Mouse (Mus musculus) lung, embryonic 14.5 days (tissue): ENCODE results near the gene Rnf224. TPM values are rescaled to one million over a fixed set of nuclear protein-coding genes. Genes with fewer than 3 reads are reported as not detected.

Experiments used
- ATAC-seq: fragments of 200-750 bp; cut with Nextera tagmentation; 2 replicates; pipeline ENCODE4 v1.8.0; 2017; ENCODE audit warnings: mild to moderate bottlenecking, moderate TSS enrichment, moderate library complexity; ENCODE audit not compliant: insufficient read depth
- DNase-seq: peaks from one replicate; pipeline ENCODE4 v3.0.0-alpha.2; 2015
- H3K27ac ChIP-seq: fragments of 300-500 bp; sonication (generic); 2 replicates; pipeline ENCODE4 v1.5.1; 2014; ENCODE audit warnings: low read depth, mild to moderate bottlenecking, moderate library complexity
- H3K27me3 ChIP-seq: fragments of 300-500 bp; sonication (generic); 2 replicates; pipeline ENCODE4 v1.6.1; 2014; ENCODE audit warnings: low read length, control low read depth; ENCODE audit not compliant: insufficient read depth
- H3K36me3 ChIP-seq: fragments of 300-500 bp; sonication (generic); 2 replicates; pipeline ENCODE4 v1.6.1; 2014; ENCODE audit warnings: control low read depth; ENCODE audit not compliant: insufficient read depth
- H3K4me1 ChIP-seq: fragments of 300-500 bp; sonication (generic); 2 replicates; pipeline ENCODE4 v1.6.1; 2014; ENCODE audit warnings: antibody characterized with exemption, control low read depth; ENCODE audit not compliant: insufficient read depth
- H3K4me2 ChIP-seq: fragments of 300-500 bp; sonication (generic); 2 replicates; pipeline ENCODE4 v1.6.1; 2014; ENCODE audit warnings: mild to moderate bottlenecking
- H3K4me3 ChIP-seq: fragments of 300-500 bp; sonication (generic); 2 replicates; pipeline ENCODE4 v1.5.1; 2014; ENCODE audit warnings: low read depth, low read length
- H3K9ac ChIP-seq: fragments of 300-500 bp; sonication (generic); 2 replicates; pipeline ENCODE4 v1.6.1; 2014
- H3K9me3 ChIP-seq: fragments of 300-500 bp; sonication (generic); 2 replicates; pipeline ENCODE4 v1.6.1; 2016; ENCODE audit warnings: low read depth, low read length, control low read depth
- CTCF ChIP-seq: IDR thresholded peaks from 2 replicates; pipeline ENCODE4 v1.5.1; 2016; ENCODE audit warnings: antibody characterized with exemption, low read depth
- WGBS: fragments of 180-500 bp; shearing (Covaris S2); extraction: QIAGEN DNeasy Blood & Tissue Kit; methylation state at CpG from one replicate; pipeline ENCODE4 v1.1.7; 2014; 5-methylcytosine and 5-hydroxymethylcytosine counted together
- polyA plus RNA-seq: library from polyadenylated mRNA; unstranded; fragments of >200 nt; fragmentation: Nextera tagmentation; extraction: Ambion mirVana; gene quantifications from 2 replicates; pipeline ENCODE4 v1.2.1, GENCODE M21; 2014

Gene Rnf224
- polyA plus RNA-seq, 1 experiment from 2014 or later = not detected

DNA sequence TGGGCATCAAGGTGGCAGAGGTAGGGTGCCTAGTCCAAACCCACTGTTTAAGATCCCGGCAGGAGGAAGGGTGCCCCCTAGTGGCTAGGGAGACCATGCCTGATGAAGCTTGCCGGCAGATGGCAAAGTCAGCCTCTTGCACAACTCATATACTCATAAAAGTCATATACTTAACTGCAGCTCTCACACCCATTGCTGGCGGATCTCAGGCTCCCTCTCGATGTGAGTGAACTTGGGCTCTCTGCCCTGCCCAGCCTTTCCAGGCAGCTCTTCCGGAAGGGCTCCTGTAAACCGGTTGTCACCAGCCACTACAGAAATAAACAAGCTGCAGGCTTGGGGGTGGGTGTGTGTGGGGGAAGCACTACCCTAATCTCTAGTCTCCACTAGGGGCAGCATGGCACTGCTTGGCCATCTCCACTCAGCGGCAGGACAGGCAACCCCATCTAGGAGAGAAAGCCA is 8.1 kb downstream of the Rnf224 start:
- H3K4me2 ChIP-seq = peak overlapping the region; percentile 33
- 0 out of 2 replicates have a peak, but pooled peaks cover 2% of the 10 kb centered on the region for H3K36me3 ChIP-seq
- H3K27ac ChIP-seq = peak overlapping the region; percentile 58; the same call in 1 of the 2 replicates
- ATAC-seq (peak; percentile 35), DNase-seq (peak; percentile 93)
- peak; percentile 74 for TF ChIP-seq CTCF
- no peaks in the 10 kb centered on the region for H3K27me3 ChIP-seq
- H3K9me3 ChIP-seq = no peaks in the 10 kb centered on the region
- H3K4me3 ChIP-seq = 0 out of 2 replicates have a peak overlapping the region, but pooled peaks have one; percentile 7
- no peak overlapping the region for H3K9ac ChIP-seq
- 0 out of 2 replicates have a peak, but pooled peaks cover 5% of the 10 kb centered on the region for H3K4me1 ChIP-seq
- under 1% methylated on average over 7 of the region's 7 CpGs for WGBS

DNA sequence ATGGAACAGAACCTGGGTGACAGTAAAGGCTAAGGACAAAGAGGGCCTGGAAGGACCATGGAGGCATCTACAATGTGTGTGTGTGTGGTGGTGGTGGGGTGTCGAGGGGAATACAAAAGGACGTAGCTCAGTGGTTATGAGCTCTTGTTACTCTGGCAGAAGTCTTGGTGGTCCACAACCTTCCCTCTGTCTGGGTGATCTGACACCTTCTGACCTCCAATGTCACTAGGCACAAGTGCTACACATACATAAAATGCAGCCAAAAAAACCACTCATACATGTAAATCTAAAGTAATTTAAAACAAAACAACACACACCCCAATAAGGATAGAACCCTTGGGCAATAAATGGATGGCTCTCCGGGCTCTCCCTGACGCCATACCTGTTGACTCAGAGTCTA is 9.2 kb downstream of the Rnf224 start:
- no peak for ATAC-seq
- Histone ChIP-seq H3K36me3 (0 out of 2 replicates have a peak, but pooled peaks cover 4% of the 10 kb centered on the region), H3K4me2 (no peak overlapping the region), H3K9ac (no peak overlapping the region), H3K4me1 (0 out of 2 replicates have a peak, but pooled peaks cover 5% of the 10 kb centered on the region), H3K27me3 (no peaks in the 10 kb centered on the region), H3K27ac (no peak overlapping the region), H3K9me3 (no peaks in the 10 kb centered on the region), H3K4me3 (no peak overlapping the region)
- no peak for TF ChIP-seq CTCF
- WGBS = 90% methylated on average over 4 of the region's 4 CpGs
- DNase-seq = no peak

DNA sequence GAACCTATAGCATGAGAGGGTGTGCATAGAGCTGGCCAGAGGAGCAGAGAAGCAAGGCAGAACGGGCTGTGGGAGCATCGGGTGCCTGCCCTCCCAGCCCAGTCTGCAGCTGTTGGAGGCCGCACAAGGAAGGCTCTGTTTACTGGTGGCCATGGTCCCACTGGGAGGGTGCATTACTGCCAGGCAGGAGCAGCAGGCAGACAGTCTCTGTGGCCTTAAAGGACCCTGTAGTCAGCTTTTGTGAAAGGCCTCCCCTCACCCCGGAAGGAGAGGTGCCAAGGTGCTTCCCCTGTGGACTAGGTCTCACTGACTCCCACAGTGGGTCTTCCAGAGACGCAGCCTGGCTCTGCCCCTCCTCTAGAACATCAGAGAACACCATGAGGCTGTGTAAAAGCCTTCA is 9.7 kb downstream of the Rnf224 start:
- Histone ChIP-seq H3K4me1 (0 out of 2 replicates have a peak, but pooled peaks cover 5% of the 10 kb centered on the region), H3K27me3 (no peaks in the 10 kb centered on the region), H3K4me3 (no peak overlapping the region), H3K27ac (no peak overlapping the region), H3K9me3 (no peaks in the 10 kb centered on the region), H3K36me3 (peaks cover 10% of the 10 kb centered on the region), H3K9ac (no peak overlapping the region), H3K4me2 (no peak overlapping the region)
- WGBS = 75% methylated on average over 5 of the region's 5 CpGs
- no peak for TF ChIP-seq CTCF
- ATAC-seq (no peak), DNase-seq (no peak)

DNA sequence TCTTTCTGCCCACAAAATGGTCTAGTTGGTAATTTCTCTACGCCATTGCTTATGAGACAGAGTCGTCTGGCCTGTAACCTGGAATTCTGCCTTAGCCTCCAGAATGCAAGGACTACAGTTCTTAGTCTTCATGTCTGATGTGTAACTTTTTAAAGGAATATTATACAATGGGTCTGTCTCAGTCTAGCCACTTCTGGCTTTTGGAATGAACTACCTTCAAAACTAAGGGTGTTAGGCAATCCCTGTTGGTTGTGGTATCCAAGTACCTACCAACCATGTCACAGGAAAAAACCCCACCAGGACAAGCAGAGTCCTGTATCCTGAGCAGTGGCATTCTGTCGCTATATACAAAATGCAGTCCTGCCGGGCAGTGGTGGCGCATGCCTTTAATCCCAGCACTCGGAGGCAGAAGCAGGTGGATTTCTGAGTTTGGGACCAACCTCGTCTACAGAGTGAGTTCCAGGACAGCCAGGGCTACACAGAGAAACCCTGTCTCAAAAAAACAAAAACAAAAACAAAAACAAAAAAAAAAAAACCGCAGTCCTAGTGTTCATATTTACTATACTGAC is 10.7 kb downstream of the Rnf224 start:
- DNase-seq (no peak), ATAC-seq (no peak)
- Histone ChIP-seq H3K27ac (peak overlapping the region; percentile 98), H3K9ac (peak overlapping the region; percentile 62; the same call in 1 of the 2 replicates), H3K4me1 (0 out of 2 replicates have a peak, but pooled peaks cover 5% of the 10 kb centered on the region), H3K4me3 (peak overlapping the region; percentile 51; the same call in 1 of the 2 replicates), H3K4me2 (peak overlapping the region; percentile 66), H3K36me3 (peaks cover 17% of the 10 kb centered on the region), H3K27me3 (no peaks in the 10 kb centered on the region), H3K9me3 (no peaks in the 10 kb centered on the region)
- no peak for TF ChIP-seq CTCF
- 69% methylated on average over 8 of the region's 8 CpGs for WGBS

DNA sequence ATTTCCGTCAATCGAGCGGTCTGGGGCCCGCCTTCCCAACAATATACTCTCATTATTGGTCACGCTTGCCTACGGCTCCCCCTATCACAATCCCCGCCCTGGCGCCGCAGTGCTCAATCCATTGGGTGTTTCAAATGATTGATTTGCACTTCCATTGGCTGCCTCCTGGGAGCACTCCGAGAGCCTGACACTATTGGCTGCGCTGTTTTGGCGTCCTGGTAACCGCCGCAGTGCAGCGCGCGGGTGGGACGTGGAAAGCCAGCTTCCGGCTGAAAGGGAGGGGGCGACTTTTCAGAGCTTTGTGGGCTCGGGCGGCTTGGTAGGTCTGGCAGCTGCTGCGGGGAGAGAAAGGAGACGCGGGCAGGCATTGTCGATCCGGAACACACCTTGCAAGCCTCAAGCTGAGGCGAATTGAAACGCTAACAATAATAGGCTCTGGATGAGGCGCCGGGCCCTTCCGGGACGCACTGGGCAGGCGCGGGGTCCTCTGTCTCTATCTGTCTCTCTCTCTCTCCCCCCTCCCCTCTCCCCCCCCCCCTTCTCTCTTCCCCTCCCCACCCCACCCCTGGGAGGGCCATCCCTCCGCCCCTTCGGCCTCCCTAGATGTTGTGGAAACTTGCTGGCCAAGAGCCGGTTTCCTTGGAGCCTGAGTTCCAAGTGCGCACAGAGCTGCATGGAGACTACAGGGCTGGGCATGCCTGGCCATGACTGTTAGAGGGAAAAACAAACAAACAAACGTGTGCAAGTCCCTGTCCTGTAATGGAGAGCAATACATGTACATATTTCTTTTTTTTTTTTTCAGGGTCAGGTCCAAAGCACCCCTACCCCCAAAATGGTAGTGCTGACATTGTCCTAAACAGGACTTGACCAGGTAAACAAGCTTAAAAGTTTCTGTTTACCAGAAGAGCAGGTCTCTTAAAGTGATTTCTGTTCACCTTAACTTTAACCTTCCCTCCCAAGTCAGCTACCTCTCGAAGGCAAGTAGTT is 11.5 kb downstream of the Rnf224 start:
- ATAC-seq = peak; percentile 96
- DNase-seq = peak; percentile 99
- H3K9me3 ChIP-seq = no peaks in the 10 kb centered on the region
- TF ChIP-seq CTCF = no peak
- H3K27ac ChIP-seq = peak overlapping the region; percentile 98
- H3K9ac ChIP-seq = peak overlapping the region; percentile 62
- peaks cover 17% of the 10 kb centered on the region for H3K36me3 ChIP-seq
- 2% methylated on average over 41 of the region's 41 CpGs for WGBS
- H3K4me2 ChIP-seq = peak overlapping the region; percentile 66
- H3K27me3 ChIP-seq = no peaks in the 10 kb centered on the region
- H3K4me1 ChIP-seq = 0 out of 2 replicates have a peak, but pooled peaks cover 5% of the 10 kb centered on the region
- peak overlapping the region; percentile 91 for H3K4me3 ChIP-seq

DNA sequence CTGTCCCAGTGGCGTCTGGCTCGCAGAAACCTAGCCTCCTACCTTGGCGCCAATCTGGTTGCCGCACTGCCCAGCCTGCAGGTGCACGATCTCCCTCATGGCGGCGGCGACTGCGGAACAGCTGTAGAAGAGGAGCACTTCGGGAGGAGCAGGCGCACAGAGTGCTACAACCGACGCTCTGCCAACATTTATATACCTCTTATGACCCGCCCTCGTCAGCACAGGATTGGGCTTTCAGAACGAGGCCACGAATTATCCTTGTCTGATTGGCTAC is 12.2 kb downstream of the Rnf224 start, which contains the start of gene Tubb4b:
TSS of gene Tubb4b (minus strand) at position 211 of the 274 bp plus-strand sequence.
- TF ChIP-seq CTCF = peak; percentile 52
- H3K27me3 ChIP-seq = no peaks in the 10 kb centered on the region
- H3K9ac ChIP-seq = peak within 1 kb of the TSS; percentile 77
- H3K4me1 ChIP-seq = 0 out of 2 replicates have a peak, but pooled peaks cover 5% of the 10 kb centered on the region
- no peak for DNase-seq
- no peak for ATAC-seq
- 0% methylated on average over 17 of the region's 17 CpGs for WGBS
- H3K4me3 ChIP-seq = peak within 1 kb of the TSS; percentile 91
- no peaks in the 10 kb centered on the region for H3K9me3 ChIP-seq
- H3K27ac ChIP-seq = peak within 1 kb of the TSS; percentile 98
- H3K4me2 ChIP-seq = peak within 1 kb of the TSS; percentile 81
- H3K36me3 ChIP-seq = peaks cover 17% of the 10 kb centered on the region
